Mouse (Mus musculus) ovary, adult 10 weeks (tissue): ENCODE data around the gene Sgcb. TPM values are rescaled to one million over a fixed set of nuclear protein-coding genes. Genes with fewer than 3 reads are reported as not detected.

Source experiments
- polyA plus RNA-seq: library from polyadenylated mRNA; stranded (reverse); fragments of 350-450 nt; fragmentation: Illumina TruSeq; extraction: RNeasy Lipid Tissue Mini Kit (QIAGEN cat#74804); gene quantifications from one replicate; pipeline ENCODE4 v1.2.3, GENCODE M21; 2014

Sgcb gene
- 52.1 TPM for polyA plus RNA-seq

DNA sequence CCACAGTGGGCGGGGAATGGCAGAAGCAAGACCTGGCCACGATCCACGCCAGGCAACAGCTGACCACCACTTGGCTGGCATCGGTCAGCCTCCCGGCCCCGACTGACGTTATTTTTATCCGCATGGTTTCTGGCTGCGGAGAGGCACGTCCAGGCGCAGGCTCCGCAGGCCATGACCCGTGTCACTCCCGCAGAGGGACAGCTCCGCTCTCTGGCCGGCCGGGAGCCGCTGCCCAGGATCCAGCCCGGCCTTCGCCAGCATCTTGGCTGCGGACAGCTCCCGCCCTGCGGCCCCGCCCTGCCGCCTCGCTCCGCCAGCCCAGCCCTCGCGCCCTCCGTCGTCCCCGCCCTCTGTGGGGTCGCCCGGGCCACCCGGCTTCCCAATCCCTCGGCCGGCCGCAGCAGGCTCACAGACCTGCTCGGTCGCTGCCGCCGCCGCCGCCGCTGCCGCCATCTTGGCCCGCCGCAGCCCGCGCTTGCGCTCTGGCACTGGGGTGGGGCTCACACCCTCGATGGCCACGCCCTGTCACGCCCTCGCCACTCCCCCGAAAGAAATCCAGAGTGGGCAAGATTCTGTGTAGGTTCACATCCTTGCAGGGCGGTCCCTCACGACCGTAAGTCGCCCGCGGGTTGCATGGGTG is at the start of gene Sgcb:
Gene Sgcb, minus strand, starts transcription at position 530 of the 640 bp plus-strand sequence.

DNA sequence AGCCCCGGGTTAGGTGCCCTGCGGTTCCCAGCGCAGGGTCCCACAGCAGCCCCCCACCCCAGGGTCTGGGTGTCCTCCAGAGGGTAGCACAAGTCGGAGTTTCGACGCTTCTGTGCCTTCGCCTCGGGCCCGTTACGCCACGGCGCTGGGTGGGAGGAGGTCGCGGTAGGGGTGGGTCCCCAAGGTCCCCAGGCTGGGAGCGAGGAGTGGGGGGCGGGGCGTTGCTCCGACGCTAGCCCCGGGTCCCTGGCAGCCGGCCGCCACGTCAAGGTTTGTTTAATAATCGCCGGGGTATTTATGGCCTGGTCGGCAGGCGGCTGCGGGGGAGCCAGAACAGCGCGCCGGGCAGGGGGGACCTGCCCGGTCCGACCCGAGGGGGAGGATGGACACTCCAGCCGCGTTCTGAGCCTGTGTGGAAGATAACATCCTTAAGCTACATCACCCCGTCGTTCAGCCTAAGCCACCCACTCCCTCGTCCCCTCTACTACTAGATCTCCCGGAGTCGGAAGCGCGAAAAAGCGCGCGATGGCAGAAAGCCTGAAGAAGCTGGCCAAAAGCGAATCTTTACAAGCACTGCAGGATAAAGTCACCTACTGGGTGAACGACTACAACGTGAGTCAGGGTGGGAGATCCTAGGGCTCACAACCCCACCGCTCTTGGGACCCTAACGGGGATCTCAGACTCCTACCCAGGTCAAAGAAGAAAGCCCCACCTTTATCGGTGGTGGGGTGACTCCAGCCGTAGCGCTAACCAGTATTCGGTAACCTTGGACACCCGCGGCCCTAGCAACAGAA is 3.7 kb upstream of the Sgcb start, which contains the start of gene Spata18:
Gene Spata18, plus strand, starts transcription at position 319 of the 794 bp plus-strand sequence.

GRCm38 (mm10) chr5:73632291-73632690 is 15.3 kb downstream of the Sgcb start, which contains the start of gene Lrrc66:
Gene Lrrc66 (minus strand): TSS chr5:73632526.

Other genes with a start within 250 kb of the Sgcb start
- gene Cwh43, start 241.7 kb downstream of the Sgcb start, polyA plus RNA-seq, result 2.6 TPM
- gene Dcun1d4, start 166.8 kb downstream of the Sgcb start, polyA plus RNA-seq, result 65.1 TPM
- gene Lrrc66, start 15.3 kb downstream of the Sgcb start, polyA plus RNA-seq, result 1.5 TPM
- 5.2 TPM for gene Spata18, start 3.6 kb upstream of the Sgcb start, polyA plus RNA-seq